Mouse (Mus musculus) fat pad, adult 2 months (tissue): ENCODE measurements around the gene B4gat1.
A peak's percentile ranks its signal among the peaks of the same experiment; 100 is the strongest.
"Not testable (repeated sequence)": the region's sequence is repeated elsewhere in the genome, so short reads cannot be mapped to it uniquely, and the experiment has no call there.

ENCODE experiments used
- DNase-seq: peaks from one replicate; pipeline ENCODE4 v3.0.0-alpha.2; 2011; ENCODE audit warnings: low read depth, low spot score; ENCODE audit errors: extremely low read depth

The B4gat1 gene

GRCm38 (mm10) chr19:5083961-5084833 lies 45.6 kb downstream of the B4gat1 start:
- no peak for DNase-seq

DNA sequence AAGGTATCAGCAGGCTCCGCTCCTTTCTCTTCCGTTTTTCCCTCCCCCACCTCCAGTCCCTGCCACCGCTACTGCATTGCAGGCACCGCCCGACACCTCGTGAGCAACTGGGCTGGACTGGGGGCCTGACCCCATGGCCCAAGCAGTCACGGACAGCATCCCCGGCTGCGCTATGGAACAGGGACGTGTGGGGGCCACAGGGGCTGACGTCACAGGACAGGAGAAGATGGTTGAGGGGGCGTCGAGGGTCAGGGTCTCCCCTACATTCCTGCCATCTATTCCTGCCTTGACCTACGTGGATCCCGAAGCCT lies 46.2 kb downstream of the B4gat1 start:
- DNase-seq = no peak

DNA sequence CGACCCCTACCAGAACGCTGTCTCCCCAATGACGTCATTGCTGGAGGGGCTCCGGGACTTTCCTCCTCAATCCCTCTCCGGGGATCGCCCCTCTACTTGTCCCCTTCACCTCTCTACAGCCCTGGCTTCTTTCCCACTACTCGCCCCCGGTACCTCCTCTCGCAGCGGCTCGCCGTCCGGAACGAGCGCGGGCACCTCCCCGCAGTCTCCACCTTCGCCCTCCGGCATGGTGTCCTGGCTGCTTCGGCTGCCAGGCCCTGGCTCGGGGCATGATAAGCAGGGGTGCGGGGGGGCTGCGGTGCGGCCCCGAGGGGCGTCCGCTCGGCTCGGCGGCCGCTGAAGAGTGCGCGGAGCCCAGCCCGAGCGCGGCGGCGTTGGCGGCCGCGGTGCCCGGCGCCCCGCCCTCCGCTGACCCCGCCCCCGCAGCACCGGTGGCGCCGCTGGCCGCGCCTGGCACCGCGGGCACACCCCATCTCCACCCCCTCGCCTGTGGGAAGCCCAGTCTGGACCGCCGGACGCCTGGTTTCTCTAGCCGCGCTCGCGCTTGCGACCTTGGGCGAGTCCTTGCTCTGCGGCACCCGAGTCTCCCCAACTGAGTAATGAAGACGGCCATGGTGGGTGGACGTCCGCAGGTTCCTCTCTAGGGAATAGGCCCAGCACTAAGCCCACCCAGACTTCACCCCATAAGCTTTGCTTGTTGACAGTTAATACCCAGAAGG lies 46.7 kb downstream of the B4gat1 start, which contains the start of gene Tmem151a:
Gene Tmem151a, minus strand, starts transcription at position 387 of the 719 bp plus-strand sequence.
- DNase-seq = no peak

- not testable (repeated sequence) for DNase-seq
Observed at GRCm38 (mm10) chr19:5086533-5086932, 47.9 kb downstream of the B4gat1 start.

DNA sequence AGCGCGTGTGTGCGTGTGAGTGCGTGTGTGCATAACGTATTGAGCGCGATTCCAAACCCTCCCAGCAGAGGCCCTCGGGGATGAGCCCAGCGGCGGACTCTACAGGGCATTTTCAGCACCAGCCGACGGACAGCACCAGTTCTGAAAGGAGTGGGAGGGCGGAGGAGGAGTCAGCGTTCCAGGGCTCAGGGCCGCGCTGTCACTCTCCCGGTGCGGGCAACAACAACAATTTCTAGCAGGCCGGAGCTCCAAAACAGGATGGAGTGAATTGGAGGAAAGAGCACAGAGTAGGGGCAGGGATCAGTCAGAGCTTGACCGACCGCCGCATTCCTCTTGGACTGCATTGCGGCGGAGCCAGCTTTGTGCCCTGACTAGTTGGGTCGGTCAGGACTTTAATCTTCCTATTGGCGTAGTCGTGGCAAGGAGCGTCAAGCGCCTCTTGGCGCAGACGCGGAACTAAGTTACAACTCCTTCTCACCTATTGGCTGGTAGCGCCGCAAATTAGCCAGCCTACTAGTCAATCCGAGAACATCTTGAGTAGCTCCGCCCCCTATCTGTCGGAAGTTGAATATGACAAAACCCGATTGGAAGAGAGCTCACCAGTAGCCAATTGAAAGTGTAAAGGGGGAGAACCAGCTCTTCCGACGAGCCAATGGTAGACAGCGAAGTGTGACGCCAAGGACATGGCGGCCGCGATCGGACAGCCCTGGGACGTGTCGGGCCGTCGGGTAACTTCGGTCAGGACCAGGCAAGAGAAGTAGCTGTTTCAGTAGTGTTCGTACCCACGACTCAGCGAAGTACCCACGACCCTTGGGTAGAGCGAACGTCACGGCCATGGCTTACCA lies 49.5 kb downstream of the B4gat1 start, which contains the start of gene Yif1a:
Gene Yif1a, plus strand, starts transcription at position 655 of the 845 bp plus-strand sequence.
- peak; percentile 99 for DNase-seq

GRCm38 (mm10) chr19:5089324-5089723 lies 50.7 kb downstream of the B4gat1 start:
- no peak for DNase-seq
